Mouse (Mus musculus): ENCODE results near the gene Thsd7b. TPM values are rescaled to one million over a fixed set of nuclear protein-coding genes. Genes with fewer than 3 reads are reported as not detected.
"Not testable (repeated sequence)": the region's sequence is repeated elsewhere in the genome, so short reads cannot be mapped to it uniquely, and the experiment has no call there.

Gene Thsd7b
- polyA plus RNA-seq, 1 experiment from 2014 or later, result 5.2 TPM

DNA sequence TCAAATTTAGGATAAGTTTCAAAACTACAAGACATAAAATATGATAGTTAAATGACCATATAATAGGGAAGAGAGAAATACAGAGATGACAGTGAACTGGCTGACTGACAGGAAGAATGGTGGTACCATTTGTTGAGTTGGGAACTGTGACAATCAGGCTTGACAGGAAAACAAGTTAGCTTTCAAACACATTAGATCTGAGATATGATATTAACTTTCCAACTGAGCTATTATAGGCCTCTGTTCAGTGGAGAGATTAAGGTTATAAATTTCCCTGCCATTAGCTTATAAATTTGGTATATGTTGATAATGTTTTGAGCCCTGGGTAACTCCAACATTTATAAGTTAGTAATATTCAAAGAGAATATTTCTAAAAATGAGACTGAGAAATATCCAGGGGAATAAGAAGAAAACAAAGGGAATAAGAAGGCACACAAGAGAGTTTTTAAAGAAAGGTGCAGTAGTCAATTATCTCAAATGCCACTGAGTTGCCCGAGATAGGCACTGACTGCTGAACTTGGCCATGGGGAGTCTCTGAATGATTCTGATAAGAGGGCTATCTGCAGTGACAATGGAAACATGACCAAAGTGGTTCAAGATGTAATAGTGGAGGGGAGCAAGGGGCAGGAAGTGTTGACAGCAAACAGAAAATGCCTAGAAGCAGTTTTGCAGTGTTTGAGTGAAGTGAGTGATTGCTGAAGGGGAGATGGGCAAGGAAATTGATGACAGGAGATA lies 839.6 kb downstream of the Thsd7b start:
- H3K27me3 ChIP-seq, result no peaks in the 10 kb centered on the region
- H3K4me3 ChIP-seq (replicated peaks), result no peak overlapping the region
- no peaks in the 10 kb centered on the region for H3K4me1 ChIP-seq
- H3K9ac ChIP-seq, result no peak overlapping the region
- H3K27ac ChIP-seq (replicated peaks), result no peak overlapping the region
- no peaks in the 10 kb centered on the region for H3K9me3 ChIP-seq (replicated peaks)
- no peak overlapping the region for H3K4me2 ChIP-seq (replicated peaks)
- ATAC-seq (ENCODE audit: insufficient number of reproducible peaks, low FRiP score, low TSS enrichment, low read depth), result no peak
- 71% methylated on average over 1 of the region's 1 CpGs for WGBS
- H3K36me3 ChIP-seq, result no peaks in the 10 kb centered on the region

DNA sequence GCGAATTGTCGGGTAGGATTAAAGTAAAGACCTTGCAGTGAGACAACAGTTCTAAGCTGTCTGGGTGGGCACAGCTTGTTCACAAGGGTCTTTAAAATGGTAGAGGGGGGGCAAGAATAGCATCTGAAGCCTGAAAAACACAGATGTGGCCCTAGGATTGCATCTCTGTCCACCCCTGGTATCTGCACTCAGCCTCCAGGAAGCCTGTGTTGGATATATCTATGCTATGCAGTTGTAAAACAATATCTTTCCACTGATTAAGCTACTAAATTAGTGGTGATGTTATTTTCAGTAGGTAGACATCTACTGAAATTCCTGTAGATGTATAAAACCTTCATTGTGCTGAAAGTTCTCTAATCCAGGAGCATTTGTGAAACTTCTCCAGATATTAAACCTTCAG lies 840.4 kb downstream of the Thsd7b start:
- Histone ChIP-seq H3K27ac (replicated peaks) (no peak overlapping the region), H3K9me3 (replicated peaks) (no peaks in the 10 kb centered on the region), H3K4me3 (replicated peaks) (no peak overlapping the region), H3K9ac (no peak overlapping the region), H3K4me1 (no peaks in the 10 kb centered on the region), H3K27me3 (no peaks in the 10 kb centered on the region), H3K36me3 (no peaks in the 10 kb centered on the region), H3K4me2 (replicated peaks) (no peak overlapping the region)
- 83% methylated on average over 2 of the region's 2 CpGs for WGBS
- ATAC-seq (ENCODE audit: insufficient number of reproducible peaks, low FRiP score, low TSS enrichment, low read depth), result no peak

DNA sequence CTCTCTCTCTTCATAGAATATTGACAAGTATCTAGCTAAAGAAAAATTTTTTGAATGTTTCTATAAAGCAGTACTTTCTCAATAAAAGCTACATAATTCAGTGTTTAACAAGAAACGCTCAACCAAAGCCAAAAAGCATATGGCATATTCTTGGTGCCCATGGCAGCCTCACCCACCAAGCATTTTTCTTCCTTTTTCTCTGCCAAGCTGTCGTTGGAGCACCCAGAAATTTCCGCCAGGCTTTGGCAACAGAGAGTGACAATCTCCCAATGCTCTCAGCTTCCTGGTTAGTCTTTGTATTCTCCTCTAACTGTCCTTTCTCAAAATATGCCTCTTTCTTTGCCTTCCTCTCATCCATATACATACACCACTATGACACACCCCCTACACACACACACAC lies 857.8 kb downstream of the Thsd7b start:
- Histone ChIP-seq H3K4me2 (replicated peaks) (no peak overlapping the region), H3K4me3 (replicated peaks) (no peak overlapping the region), H3K36me3 (no peaks in the 10 kb centered on the region), H3K9ac (no peak overlapping the region), H3K27ac (replicated peaks) (no peak overlapping the region), H3K27me3 (no peaks in the 10 kb centered on the region), H3K9me3 (replicated peaks) (no peaks in the 10 kb centered on the region), H3K4me1 (no peaks in the 10 kb centered on the region)
- no peak for ATAC-seq (ENCODE audit: insufficient number of reproducible peaks, low FRiP score, low TSS enrichment, low read depth)
- WGBS, result 74% methylated on average over 3 of the region's 3 CpGs

DNA sequence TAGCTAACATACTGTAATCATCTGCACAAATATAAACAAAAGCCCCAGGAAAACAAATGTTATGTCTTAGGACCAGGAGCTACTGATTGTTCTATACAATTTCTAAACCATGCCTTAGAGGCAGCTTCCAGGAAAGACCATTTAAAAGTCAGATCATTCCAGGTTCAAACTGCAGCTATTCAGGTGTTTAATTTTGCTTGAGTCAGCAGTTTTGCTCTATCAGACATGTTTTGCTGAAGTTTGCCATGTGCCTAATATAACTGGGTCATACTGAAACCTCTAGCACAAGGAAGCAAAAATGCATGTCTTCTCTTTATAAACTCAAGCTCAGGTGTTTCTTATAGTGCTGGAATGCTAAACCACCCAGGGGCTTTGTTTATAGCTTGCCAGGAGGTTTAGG lies 893.1 kb downstream of the Thsd7b start:
- Histone ChIP-seq H3K27ac (replicated peaks) (no peak overlapping the region), H3K4me3 (replicated peaks) (no peak overlapping the region), H3K36me3 (no peaks in the 10 kb centered on the region), H3K27me3 (no peaks in the 10 kb centered on the region), H3K4me1 (no peaks in the 10 kb centered on the region), H3K4me2 (replicated peaks) (no peak overlapping the region), H3K9me3 (replicated peaks) (no peaks in the 10 kb centered on the region), H3K9ac (no peak overlapping the region)
- no peak for ATAC-seq (ENCODE audit: insufficient number of reproducible peaks, low FRiP score, low TSS enrichment, low read depth)

DNA sequence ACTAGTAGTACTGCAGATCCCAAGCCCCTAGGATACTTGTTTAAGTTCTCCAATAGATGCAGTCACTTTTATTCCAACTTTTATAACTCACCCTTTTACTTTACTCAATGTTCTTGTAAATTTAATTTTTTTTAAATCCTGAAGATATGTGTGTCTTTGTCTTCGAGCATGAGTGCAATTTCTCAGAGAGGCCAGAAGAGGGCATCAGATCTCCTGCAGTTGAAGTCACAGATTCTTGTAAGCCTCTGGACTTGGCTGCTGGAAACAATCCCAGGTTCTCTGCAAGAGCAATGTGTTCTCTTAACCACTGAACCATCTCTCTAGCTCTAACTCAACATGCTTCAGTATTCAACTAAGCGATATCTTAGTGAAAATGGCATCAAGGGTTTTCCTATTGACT lies 894.2 kb downstream of the Thsd7b start:
- Histone ChIP-seq H3K4me2 (replicated peaks) (no peak overlapping the region), H3K36me3 (no peaks in the 10 kb centered on the region), H3K4me1 (no peaks in the 10 kb centered on the region), H3K27me3 (no peaks in the 10 kb centered on the region), H3K4me3 (replicated peaks) (no peak overlapping the region), H3K9ac (no peak overlapping the region), H3K9me3 (replicated peaks) (no peaks in the 10 kb centered on the region), H3K27ac (replicated peaks) (no peak overlapping the region)
- WGBS, result 66% methylated on average over 2 of the region's 2 CpGs
- ATAC-seq (ENCODE audit: insufficient number of reproducible peaks, low FRiP score, low TSS enrichment, low read depth), result no peak

DNA sequence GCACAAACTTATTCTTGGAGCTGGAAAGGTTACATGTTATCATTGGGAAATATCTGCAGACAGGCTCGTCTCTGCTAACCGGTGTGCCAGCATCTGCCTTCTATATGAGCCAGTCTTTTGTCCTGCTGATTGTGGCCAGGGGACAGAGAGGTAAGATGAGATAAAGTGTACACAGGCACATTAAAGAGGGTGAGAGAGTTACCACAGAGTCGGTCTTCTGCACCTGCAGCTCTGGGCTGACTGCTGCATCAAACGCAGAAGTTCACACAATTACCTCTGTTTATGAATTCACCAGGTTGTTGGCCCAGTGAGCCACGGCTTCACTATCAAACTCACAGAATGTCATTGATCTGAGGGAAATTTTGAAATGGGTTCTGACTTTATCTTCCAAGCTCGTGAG lies 896.8 kb downstream of the Thsd7b start:
- Histone ChIP-seq H3K4me1 (no peaks in the 10 kb centered on the region), H3K27ac (replicated peaks) (no peak overlapping the region), H3K9ac (no peak overlapping the region), H3K4me2 (replicated peaks) (no peak overlapping the region), H3K9me3 (replicated peaks) (no peaks in the 10 kb centered on the region), H3K36me3 (no peaks in the 10 kb centered on the region), H3K27me3 (no peaks in the 10 kb centered on the region), H3K4me3 (replicated peaks) (no peak overlapping the region)
- no peak for ATAC-seq (ENCODE audit: insufficient number of reproducible peaks, low FRiP score, low TSS enrichment, low read depth)
- WGBS, result 65% methylated on average over 6 of the region's 6 CpGs

DNA sequence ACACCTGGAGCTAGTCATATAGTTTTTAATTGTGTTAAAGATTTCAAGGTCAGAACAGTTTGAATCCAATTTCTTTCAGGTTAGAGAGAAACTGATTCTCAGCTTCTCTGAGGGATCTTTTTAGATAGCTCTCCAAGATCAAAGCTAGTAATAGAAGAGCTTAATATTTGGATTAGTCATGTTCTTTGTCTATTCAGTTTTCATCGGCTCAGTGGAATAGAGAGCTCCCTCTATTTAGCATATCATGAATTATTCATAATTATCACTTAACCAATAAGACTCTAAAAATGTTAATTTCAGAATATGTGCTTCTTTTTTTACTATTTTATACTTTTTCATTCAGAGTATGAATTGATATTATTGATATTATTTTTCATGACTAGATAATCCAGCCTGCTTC lies 897.2 kb downstream of the Thsd7b start:
- no peak overlapping the region for H3K9ac ChIP-seq
- H3K9me3 ChIP-seq (replicated peaks), result no peaks in the 10 kb centered on the region
- WGBS, result 49% methylated on average over 1 of the region's 1 CpGs
- H3K36me3 ChIP-seq, result no peaks in the 10 kb centered on the region
- ATAC-seq (ENCODE audit: insufficient number of reproducible peaks, low FRiP score, low TSS enrichment, low read depth), result no peak
- no peak overlapping the region for H3K4me3 ChIP-seq (replicated peaks)
- no peaks in the 10 kb centered on the region for H3K27me3 ChIP-seq
- H3K4me1 ChIP-seq, result no peaks in the 10 kb centered on the region
- no peak overlapping the region for H3K27ac ChIP-seq (replicated peaks)
- no peak overlapping the region for H3K4me2 ChIP-seq (replicated peaks)

DNA sequence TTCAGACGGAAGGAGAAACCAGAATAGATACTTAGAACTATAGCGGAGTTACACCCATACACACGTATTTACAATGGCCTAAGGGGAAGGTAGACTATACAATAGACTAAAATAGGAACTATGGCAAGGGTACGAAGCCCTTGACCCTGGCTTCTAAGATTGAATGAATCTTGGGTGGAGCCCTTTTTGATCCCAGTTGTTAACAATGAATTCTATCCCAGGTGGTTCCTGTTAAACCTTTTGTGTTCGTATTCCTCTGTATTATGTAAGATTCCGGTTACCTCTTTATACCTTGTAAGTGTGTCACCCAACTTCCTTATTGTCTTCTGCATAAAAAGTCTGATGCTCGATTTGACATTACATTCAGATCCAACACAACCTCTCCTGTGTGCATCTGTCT lies 913.7 kb downstream of the Thsd7b start:
- not testable (repeated sequence) for H3K9ac ChIP-seq; H3K27me3 ChIP-seq; H3K9me3 ChIP-seq (replicated peaks); H3K4me2 ChIP-seq (replicated peaks); ATAC-seq (ENCODE audit: insufficient number of reproducible peaks, low FRiP score, low TSS enrichment, low read depth); H3K27ac ChIP-seq (replicated peaks); H3K4me1 ChIP-seq; H3K4me3 ChIP-seq (replicated peaks); H3K36me3 ChIP-seq
- 88% methylated on average over 7 of the region's 7 CpGs for WGBS

DNA sequence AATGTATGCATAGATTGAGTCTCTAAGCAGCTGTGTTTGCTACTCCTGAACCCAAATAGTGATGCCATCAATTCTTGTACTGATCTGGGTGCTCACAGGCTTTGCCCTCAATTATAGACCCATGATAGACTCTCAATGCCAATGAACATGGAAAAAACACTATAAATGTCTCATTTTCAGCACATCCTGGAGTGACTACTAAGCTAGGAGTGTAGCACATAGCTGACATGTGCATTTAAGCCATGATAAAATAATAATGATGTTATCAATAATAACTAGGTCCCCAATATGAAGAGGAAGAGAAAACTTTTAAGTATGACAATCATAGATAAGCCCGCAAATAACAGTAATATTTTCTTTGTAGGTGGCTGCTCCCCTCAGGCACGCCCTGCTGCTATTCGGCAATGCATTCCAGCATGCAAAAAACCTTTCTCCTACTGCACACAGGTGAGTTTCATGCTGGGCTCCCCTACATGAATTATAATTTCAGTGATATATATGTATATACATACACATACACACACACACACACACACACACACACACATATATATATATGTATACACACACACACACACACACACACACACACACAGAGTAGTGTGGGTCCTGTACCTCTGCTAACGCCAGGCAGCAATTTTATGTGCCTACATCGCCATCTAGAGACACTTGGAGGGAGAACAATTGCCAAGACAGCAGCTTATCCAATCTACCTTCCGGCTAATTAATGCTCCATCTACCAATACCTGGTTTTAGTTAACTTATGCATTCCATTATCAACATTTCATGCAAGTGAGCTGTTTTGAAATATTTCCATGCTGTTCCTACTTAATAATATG lies 919.3 kb downstream of the Thsd7b start:
- H3K4me3 ChIP-seq (replicated peaks), result no peak overlapping the region
- H3K4me2 ChIP-seq (replicated peaks), result no peak overlapping the region
- 42% methylated on average over 6 of the region's 6 CpGs for WGBS
- no peaks in the 10 kb centered on the region for H3K4me1 ChIP-seq
- H3K9ac ChIP-seq, result no peak overlapping the region
- H3K27ac ChIP-seq (replicated peaks), result no peak overlapping the region
- no peaks in the 10 kb centered on the region for H3K27me3 ChIP-seq
- H3K9me3 ChIP-seq (replicated peaks), result no peaks in the 10 kb centered on the region
- ATAC-seq (ENCODE audit: insufficient number of reproducible peaks, low FRiP score, low TSS enrichment, low read depth), result no peak; the same call in 1 of the 2 replicates
- no peaks in the 10 kb centered on the region for H3K36me3 ChIP-seq

DNA sequence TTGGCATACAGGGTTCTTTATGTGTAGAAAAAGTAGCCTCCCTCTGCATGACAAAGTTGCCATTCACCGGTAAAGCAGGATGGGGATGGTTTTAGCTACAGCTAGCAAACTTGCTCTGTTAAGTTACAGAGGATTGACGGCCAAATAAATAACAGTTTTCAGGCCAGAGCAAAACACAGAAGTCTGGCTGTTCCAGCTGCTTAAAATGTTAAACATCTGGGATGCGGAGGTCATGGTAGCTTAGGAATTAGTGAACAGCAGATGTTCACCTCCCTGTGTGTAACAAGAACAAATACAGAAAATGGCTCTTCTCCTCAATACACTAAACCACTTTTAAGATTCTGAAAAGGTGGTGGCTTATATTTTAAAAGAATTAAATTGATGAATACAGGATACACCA lies 944.3 kb downstream of the Thsd7b start:
- peaks cover 14% of the 10 kb centered on the region for H3K4me1 ChIP-seq

DNA sequence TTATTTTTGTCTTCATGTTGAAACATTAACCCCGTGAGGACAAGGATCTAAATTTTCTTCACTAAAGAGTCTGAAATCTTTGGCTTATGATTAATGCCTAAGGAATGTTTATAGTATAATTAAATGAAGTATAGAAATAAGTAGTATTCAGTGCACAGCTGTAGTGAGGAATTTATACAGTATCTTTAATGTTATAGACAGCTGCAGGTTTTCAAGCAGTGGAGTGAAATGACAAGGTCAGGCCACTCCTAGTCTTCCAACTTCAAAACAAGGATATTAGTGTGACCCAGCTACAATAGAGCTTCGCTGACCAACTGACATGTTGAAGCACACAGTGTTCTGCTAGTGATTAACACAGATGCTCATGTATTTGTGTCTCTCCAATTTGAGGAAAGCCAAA lies 949.8 kb downstream of the Thsd7b start:
- Histone ChIP-seq H3K27ac (replicated peaks) (no peak overlapping the region), H3K36me3 (no peaks in the 10 kb centered on the region), H3K9ac (no peak overlapping the region), H3K27me3 (no peaks in the 10 kb centered on the region), H3K4me3 (replicated peaks) (no peak overlapping the region), H3K9me3 (replicated peaks) (no peaks in the 10 kb centered on the region), H3K4me2 (replicated peaks) (no peak overlapping the region), H3K4me1 (0 out of 2 replicates have a peak, but pooled peaks cover 1% of the 10 kb centered on the region)
- no peak for ATAC-seq (ENCODE audit: insufficient number of reproducible peaks, low FRiP score, low TSS enrichment, low read depth)
- WGBS, result 65% methylated on average over 2 of the region's 2 CpGs

More for the DNA sequence above, 944.3 kb downstream of the Thsd7b start:
- Histone ChIP-seq H3K36me3 (no peaks in the 10 kb centered on the region), H3K9me3 (replicated peaks) (no peaks in the 10 kb centered on the region), H3K4me2 (replicated peaks) (no peak overlapping the region), H3K9ac (no peak overlapping the region), H3K27ac (replicated peaks) (peak overlapping the region; percentile 28), H3K27me3 (no peaks in the 10 kb centered on the region), H3K4me3 (replicated peaks) (no peak overlapping the region)
- WGBS, result 35% methylated on average over 3 of the region's 3 CpGs
- peak; percentile 82 for ATAC-seq (ENCODE audit: insufficient number of reproducible peaks, low FRiP score, low TSS enrichment, low read depth)

Measured in embryonic facial prominence, embryonic 15.5 days (tissue).